Mouse (Mus musculus) thymus, postnatal 36 days (tissue): Measurements from ENCODE around the gene Dyrk1b.
"Not testable (repeated sequence)": the region's sequence is repeated elsewhere in the genome, so short reads cannot be mapped to it uniquely, and the experiment has no call there.

Source experiments
- DNase-seq, 2 experiments: peaks; one replicate each; pipeline ENCODE4 v3.0.0; 2022; ENCODE audit warnings: mixed read lengths in 2 of 2

Dyrk1b gene

GRCm38 (mm10) chr7:28179228-28179627 is at the start of gene Dyrk1b:
Dyrk1b (plus strand) TSS chr7:28179469.
- DNase-seq, result peak; percentile 99

- no peak for DNase-seq
These were observed 41.7 kb upstream of the Dyrk1b start for GRCm38 (mm10) chr7:28137613-28138012.

- peak; percentile 67 to 68 for DNase-seq
These were observed 31.0 kb upstream of the Dyrk1b start for GRCm38 (mm10) chr7:28148263-28148662.

- DNase-seq, result no peak
These were observed 29.4 kb upstream of the Dyrk1b start for GRCm38 (mm10) chr7:28149841-28150240.

DNA sequence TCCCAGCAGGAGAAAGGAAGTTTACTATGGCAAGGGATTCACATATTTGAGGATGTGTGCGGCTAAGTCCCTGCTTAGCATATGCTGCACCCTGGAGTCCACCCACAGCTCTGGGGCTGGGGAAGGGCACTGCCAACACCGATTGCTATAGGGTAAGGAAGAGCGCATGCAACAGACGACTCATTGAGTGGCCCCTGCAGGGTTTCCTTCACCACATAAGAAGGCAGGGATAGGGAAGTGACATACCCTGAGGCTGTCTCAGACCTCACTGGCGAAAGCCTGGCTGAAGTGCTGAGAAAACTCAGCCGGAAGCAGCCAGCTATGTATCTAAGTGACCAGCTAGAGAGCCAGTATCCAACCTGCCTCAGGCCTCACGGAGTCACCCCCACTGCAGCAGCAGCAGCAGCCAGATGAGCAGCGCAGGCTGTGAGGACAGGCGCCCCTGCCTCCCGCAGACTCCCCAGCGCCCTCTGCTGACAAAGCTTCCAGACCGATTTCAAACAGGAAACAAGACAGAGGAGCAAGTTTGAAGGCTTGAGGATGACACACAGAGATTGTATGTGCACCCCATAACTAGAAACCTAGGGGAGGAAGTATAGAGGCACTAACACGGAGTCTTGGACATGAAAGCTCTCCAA is 27.6 kb upstream of the Dyrk1b start:
- peak; percentile 71 to 75 for DNase-seq

DNA sequence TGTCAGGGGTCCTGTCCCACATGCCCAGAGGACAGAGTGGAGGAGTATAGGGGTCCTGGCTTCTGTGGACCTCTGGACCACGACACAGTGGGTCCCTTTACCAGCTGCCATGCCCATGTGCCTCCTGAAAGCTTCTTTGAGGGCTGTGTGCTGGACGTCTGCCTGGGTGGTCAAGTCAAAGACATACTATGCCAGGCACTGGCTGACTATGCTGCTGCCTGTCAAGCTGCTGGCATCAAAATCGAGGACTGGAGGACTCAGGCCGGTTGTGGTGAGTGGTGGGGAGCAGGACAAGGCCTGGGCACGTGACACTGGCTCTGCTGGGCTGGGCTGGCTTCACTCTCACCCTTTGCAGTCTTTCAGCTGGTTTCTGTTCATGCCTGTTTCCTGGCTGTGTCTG is 25.7 kb upstream of the Dyrk1b start:
- not testable (repeated sequence) for DNase-seq

DNA sequence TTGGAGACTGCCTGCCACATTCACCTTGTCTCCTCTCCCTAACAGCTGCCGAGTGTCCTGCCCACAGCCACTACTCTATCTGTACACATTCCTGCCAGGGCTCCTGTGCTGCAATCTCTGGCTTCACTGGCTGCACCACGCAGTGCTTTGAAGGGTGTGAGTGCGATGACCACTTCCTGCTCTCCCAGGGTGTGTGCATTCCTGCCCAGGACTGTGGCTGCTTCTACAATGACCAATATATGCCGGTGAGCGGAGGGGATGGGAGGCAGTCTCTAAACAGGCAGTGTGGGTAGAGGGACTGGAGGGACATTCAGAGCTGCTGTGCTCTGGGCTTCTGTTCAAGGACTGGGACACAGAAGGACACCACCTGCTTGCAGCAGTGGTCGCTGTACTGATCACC is 20.0 kb upstream of the Dyrk1b start:
- no peak for DNase-seq

DNA sequence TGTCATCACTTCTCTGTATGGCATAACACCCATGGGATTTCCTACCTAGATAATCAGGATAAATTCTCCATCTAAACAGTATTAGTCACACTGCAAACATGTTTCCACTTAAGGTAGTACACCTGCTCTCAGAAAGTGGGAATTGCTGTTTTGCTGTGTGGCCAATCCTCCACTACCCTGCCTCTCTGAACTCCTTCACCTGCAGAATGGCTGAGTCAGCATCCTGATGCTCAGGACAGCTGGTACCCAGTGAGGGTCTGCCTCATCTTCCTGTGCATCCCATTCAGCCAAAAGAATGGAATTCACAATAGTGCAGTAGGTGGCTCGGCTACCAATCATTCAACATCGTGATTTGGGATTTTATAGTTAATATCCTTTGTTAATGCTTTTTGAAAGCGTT is 19.4 kb upstream of the Dyrk1b start:
- DNase-seq, result no peak

GRCm38 (mm10) chr7:28161163-28161749 is 18.0 kb upstream of the Dyrk1b start:
- DNase-seq, result no peak

- DNase-seq, result no peak
These were observed 13.9 kb upstream of the Dyrk1b start for GRCm38 (mm10) chr7:28165406-28165805.

- peak; percentile 71 to 74 for DNase-seq
These were observed 10.8 kb upstream of the Dyrk1b start for GRCm38 (mm10) chr7:28168320-28169115.

DNA sequence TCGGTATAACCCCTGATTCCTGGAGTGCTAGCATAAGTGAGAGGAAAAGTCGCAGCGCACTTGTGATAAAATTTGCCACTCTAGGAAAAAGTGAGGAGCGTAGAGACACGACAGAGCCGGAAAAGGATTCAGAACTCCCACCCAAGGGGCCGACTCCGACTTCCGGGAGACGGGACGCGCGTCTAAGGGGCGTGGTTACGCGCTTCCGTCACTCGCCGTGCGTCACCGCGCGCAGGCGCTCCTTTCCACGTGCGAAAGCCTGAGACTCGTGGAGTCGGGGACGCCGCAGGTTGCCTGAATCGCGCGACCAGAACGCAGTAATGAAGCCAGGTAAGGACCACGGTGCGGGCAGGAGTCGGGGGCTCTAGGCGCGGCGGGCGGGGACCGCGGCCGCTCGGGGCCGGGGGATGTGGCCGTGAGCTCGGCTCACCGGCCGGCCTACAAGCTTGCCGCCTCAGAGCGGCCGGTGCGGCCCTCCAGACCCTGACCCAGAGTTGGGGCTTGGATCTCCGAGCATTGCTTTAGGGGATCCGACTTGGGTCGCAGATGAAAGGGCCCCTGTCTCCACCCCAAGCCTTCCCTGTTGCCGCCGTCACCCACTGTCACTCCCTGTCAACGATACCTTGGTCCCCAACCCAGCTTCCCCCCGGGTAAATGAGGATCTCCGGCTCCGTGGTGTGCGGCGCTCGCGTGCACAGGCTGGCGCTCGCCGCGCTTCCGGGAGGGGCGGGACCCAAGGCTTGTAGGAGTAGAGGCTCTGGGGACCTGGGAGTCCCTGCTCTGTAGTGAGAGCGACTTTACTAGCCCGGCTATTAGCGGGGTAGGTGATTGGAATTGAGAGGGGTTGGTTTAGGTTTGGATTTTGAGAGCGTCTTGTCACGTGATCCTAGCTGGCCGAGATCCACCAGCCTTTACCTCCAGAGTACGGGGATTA is 9.5 kb upstream of the Dyrk1b start, which contains the start of gene Fbl:
Gene Fbl (plus strand): TSS at position 222 of the 934 bp plus-strand sequence.
- peak; percentile 89 to 93 for DNase-seq

DNA sequence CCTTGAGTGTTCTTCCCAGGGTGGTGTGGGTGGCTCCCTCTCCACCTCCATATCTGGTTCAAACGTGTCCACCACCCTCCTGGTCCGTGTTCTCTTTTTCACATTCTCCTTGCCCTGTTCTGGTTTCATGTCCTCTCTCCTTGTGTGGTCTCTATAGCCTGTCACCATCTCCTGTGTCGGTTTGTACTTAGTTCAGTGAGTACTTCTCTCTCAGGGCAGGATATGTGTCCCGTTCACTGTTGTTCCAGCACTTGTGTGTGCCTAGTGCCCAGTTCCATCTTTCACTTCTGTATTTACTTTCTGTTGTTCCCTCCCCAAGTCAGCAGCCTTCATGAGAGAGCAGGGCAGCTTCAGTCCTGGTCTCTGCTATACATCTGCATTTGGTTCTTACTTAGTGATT is 3.9 kb upstream of the Dyrk1b start:
- DNase-seq, result no peak

GRCm38 (mm10) chr7:28179741-28180377 is 590 bp downstream of the Dyrk1b start:
- DNase-seq, result peak; percentile 90 to 94

DNA sequence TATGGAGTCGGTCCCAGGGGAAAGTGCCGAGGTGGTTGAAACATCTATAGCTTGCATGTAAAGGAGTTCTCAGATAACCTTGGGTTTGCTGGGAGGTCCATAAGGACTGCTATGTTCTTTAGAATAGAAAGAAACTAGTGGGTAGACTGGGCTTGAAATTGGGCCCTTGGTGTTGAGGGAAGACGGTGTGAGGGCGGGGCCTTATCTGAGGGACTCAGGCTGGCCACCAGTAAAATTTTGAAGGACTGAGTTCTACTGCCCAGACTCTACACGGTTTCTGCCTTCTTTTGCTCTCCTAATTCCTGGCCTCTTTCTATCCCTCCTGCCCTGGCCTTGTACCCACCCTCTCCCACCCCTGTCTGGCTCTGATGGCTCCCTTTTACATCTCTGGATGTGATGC is 1.6 kb downstream of the Dyrk1b start:
- no peak for DNase-seq

DNA sequence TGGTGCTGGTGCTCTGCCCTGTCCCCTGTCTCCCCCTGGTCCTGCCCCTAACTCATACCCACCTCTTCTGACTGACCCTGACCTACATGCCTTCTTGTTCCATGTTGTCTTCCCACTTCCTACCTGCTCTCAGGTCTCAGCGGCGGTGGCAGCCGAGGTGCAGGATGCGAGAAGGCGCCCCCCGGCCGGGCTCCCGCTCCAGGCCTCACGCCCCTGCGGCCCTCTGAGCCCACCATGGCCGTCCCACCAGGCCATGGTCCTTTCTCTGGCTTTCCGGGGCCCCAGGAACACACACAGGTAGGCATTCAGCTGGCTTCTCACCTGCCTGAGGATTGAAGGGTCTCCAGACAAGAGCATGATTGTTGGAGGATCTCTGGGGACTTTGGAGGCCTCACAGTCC is 2.1 kb downstream of the Dyrk1b start:
- peak in 1 of 2 experiments; percentile 21 for DNase-seq

DNA sequence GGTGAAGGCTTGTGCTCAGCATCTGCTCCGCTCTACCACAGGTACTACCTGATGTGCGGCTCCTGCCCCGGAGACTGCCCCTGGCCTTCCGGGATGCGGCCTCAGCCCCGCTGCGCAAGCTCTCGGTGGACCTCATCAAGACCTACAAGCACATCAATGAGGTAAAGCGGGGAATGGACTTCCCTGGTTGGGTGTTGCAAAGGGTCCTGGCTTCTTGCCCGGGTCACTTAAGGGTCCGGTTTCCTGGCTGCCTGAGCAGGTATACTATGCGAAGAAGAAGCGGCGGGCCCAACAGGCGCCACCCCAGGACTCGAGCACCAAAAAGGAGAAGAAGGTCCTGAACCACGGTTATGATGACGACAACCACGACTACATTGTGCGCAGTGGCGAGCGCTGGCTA is 3.1 kb downstream of the Dyrk1b start:
- DNase-seq, result no peak

GRCm38 (mm10) chr7:28185884-28186283 is 6.6 kb downstream of the Dyrk1b start:
- DNase-seq, result no peak

GRCm38 (mm10) chr7:28186631-28187030 is 7.4 kb downstream of the Dyrk1b start:
- DNase-seq, result peak in 1 of 2 experiments; percentile 27

DNA sequence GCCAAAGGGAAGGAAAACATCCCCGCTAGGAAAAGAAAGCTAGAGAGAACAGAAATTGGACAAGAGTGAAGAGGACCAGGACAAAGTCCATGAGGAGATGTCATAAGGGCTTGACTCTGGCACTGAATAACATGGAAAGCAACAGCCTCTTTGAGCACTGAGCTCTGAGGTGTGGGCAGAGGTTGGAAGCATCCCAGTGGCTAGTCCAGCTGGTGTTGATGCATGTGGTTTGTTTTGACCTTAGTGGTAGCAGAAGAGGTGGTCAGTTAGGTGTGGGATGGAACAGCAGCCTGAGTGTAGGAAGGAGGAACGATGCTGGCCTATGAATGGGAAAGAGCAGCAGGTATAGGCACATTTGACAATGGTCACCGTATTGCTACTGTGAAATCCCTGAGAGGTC is 12.2 kb downstream of the Dyrk1b start:
- DNase-seq, result no peak

- DNase-seq, result no peak
These were observed 12.6 kb downstream of the Dyrk1b start for GRCm38 (mm10) chr7:28191903-28192302.

- no peak for DNase-seq
These were observed 16.3 kb downstream of the Dyrk1b start for GRCm38 (mm10) chr7:28195414-28196098.
